Mouse (Mus musculus): ENCODE measurements around the gene Elk1. TPM values are rescaled to one million over a fixed set of nuclear protein-coding genes. Genes with fewer than 3 reads are reported as not detected.

The Elk1 gene
- total and polyA plus RNA-seq, 3 experiments, result 6.1 to 12.5 TPM; not detected in 1

DNA sequence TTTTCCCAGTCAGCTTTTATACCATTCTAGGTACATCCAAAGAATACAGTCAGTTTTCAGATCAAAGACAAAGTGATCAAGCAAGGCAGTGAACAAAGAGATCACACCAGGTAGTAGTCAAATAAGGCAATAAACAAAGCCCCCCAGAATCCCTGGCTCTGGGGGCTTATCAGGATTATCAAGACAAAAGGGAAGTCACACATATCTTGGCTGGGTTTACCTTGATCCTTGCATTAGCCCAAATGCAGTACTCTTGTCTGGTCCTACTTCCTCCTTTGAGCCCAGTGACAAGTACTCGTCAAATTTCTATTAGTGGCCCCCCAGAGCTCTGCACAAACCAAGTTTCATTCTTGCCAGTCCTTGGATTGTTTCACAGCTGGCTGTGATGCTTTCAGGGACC is 30.5 kb upstream of the Elk1 start:
- Histone ChIP-seq H3K27ac (ENCODE audit: control insufficient read depth, low read depth, low read length) (no peak overlapping the region), H3K9me3 (replicated peaks; ENCODE audit: insufficient read depth, low read length) (no peaks in the 10 kb centered on the region), H3K4me3 (ENCODE audit: control insufficient read depth in 1 of 2, insufficient read depth in 1 of 2, low read depth in 2 of 2, low read length in 2 of 2) (no peak overlapping the region), H3K9ac (ENCODE audit: control insufficient read depth, low read depth, low read length, poor library complexity, severe bottlenecking) (no peak overlapping the region), H3K36me3 (ENCODE audit: control insufficient read depth in 1 of 2, insufficient read depth in 2 of 2, low read length in 2 of 2) (peaks cover 4 to 12% of the 10 kb centered on the region in 2 experiments; a peak in 3 of 4 replicates), H3K79me2 (ENCODE audit: control insufficient read depth, insufficient read depth, low read length, poor library complexity) (no peaks in the 10 kb centered on the region), H3K4me1 (ENCODE audit: control insufficient read depth in 1 of 2, insufficient read depth in 2 of 2, low read length in 2 of 2) (peaks cover 2 to 8% of the 10 kb centered on the region in 2 experiments; a peak in 2 of 4 replicates), H3K27me3 (ENCODE audit: control insufficient read depth in 1 of 2, insufficient read depth in 2 of 2, low read length in 2 of 2) (no peaks in the 10 kb centered on the region)
- TF ChIP-seq SMC3 (IDR thresholded peaks at IDR 0.05; ENCODE audit: low read depth, low read length) (no peak), ZKSCAN1 (IDR thresholded peaks at IDR 0.05; ENCODE audit: low read depth, low read length) (no peak), MYC (IDR thresholded peaks at IDR 0.05; ENCODE audit: low read depth, low read length) (no peak), MEF2A (IDR thresholded peaks at IDR 0.05; ENCODE audit: extremely low read depth, insufficient replicate concordance, low read depth, low read length, poor library complexity, severe bottlenecking) (no peak), HCFC1 (IDR thresholded peaks at IDR 0.05; ENCODE audit: low read depth, low read length) (no peak), GATA1 (IDR thresholded peaks at IDR 0.05; ENCODE audit: low read depth, low read length) (peak; percentile 65), MAZ (IDR thresholded peaks at IDR 0.05; ENCODE audit: low read depth, low read length) (no peak), POLR2AphosphoS2 (IDR thresholded peaks at IDR 0.05; ENCODE audit: low read length) (no peak), E2F4 (IDR thresholded peaks at IDR 0.05; ENCODE audit: borderline replicate concordance, low read depth, low read length) (no peak), CTCF (IDR thresholded peaks at IDR 0.05 in 2 of 3, conservative IDR thresholded peaks at IDR 0.05 in 1 of 3; ENCODE audit: control insufficient read depth in 1 of 3, insufficient read depth in 1 of 3, low read depth in 2 of 3, low read length in 3 of 3, poor library complexity in 1 of 3, severe bottlenecking in 1 of 3) (no peak), RCOR1 (IDR thresholded peaks at IDR 0.05; ENCODE audit: low read depth, low read length) (no peak), USF1 (IDR thresholded peaks at IDR 0.05; ENCODE audit: low read depth, low read length) (no peak), EP300 (IDR thresholded peaks at IDR 0.05; ENCODE audit: low read depth in 1 of 2, low read length in 2 of 2) (peak in 1 of 2 experiments; percentile 49; a peak in 1 of 4 replicates)
- peak; percentile 71 for DNase-seq (ENCODE audit: low read depth, low spot score)

DNA sequence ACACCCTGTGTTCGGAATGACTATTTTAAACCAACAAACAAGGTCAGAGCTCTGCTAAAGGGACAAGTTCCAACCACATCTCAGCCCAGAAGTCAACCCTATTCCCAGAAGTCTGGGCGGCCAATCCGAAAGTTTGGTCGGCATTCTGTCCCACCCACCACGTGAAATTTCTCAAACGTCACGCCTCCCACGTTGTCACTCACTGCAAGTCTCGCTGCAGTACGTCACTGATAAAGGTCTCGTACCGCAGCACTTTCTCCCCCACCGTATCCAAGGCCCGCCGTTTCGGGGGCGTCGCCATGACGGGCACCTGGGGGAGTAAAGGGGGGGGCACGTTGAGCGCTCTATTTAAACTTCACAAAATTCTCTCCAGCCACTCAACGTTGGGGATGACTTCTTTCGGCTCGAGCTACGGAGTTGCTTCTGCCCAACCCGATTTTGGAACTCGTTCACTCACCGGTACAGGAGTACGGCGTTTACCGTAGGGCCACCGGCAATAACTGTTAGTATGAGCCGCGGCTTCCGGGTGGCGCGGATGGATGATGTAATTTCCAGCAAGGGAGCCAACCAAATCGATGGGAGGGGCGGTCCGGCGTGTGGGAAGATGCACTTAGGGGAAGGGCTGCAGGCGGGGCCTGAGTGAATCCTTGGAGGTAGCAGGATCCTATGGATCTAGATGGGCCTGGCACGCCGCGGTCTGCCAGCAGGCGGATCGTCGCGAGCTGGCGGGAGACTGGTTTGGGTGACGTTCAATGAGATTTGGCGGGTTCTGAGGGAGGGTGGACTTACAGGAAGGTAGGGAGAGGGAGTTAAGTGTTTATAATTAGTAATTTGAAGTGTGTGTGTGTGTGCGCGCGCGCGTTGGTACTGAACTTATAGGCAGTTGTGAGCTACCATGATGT is 11.3 kb upstream of the Elk1 start, which contains the start of gene Uxt:
Gene Uxt, minus strand, starts transcription at position 541 of the 902 bp plus-strand sequence.
- Histone ChIP-seq H3K36me3 (ENCODE audit: control insufficient read depth in 1 of 2, insufficient read depth in 2 of 2, low read length in 2 of 2) (peaks cover 2 to 15% of the 10 kb centered on the region in 2 experiments; a peak in 3 of 4 replicates), H3K9me3 (replicated peaks; ENCODE audit: insufficient read depth, low read length) (no peaks in the 10 kb centered on the region), H3K79me2 (ENCODE audit: control insufficient read depth, insufficient read depth, low read length, poor library complexity) (peaks cover 8% of the 10 kb centered on the region), H3K4me3 (ENCODE audit: control insufficient read depth in 1 of 2, insufficient read depth in 1 of 2, low read depth in 2 of 2, low read length in 2 of 2) (peak within 1 kb of the TSS; percentile 68 to 85), H3K27ac (ENCODE audit: control insufficient read depth, low read depth, low read length) (peak within 1 kb of the TSS; percentile 95), H3K9ac (ENCODE audit: control insufficient read depth, low read depth, low read length, poor library complexity, severe bottlenecking) (peak within 1 kb of the TSS; percentile 89), H3K27me3 (ENCODE audit: control insufficient read depth in 1 of 2, insufficient read depth in 2 of 2, low read length in 2 of 2) (no peaks in the 10 kb centered on the region), H3K4me1 (ENCODE audit: control insufficient read depth in 1 of 2, insufficient read depth in 2 of 2, low read length in 2 of 2) (peaks cover 2 to 5% of the 10 kb centered on the region in 2 experiments; a peak in 1 of 4 replicates)
- DNase-seq (ENCODE audit: low read depth, low spot score), result peak; percentile 98
- TF ChIP-seq SMC3 (IDR thresholded peaks at IDR 0.05; ENCODE audit: low read depth, low read length) (no peak), SIN3A (IDR thresholded peaks at IDR 0.05; ENCODE audit: low read length) (peak; percentile 97), USF2 (IDR thresholded peaks at IDR 0.05; ENCODE audit: borderline replicate concordance in 1 of 2, insufficient read depth in 1 of 2, low read depth in 1 of 2, low read length in 2 of 2) (no peak), POLR2A (IDR thresholded peaks at IDR 0.05; ENCODE audit: control insufficient read depth in 1 of 2, insufficient read depth in 1 of 2, low read depth in 1 of 2, low read length in 2 of 2, poor library complexity in 1 of 2) (peak; percentile 62 to 88; a peak in 3 of 4 replicates), MEF2A (IDR thresholded peaks at IDR 0.05; ENCODE audit: extremely low read depth, insufficient replicate concordance, low read depth, low read length, poor library complexity, severe bottlenecking) (no peak), JUND (IDR thresholded peaks at IDR 0.05; ENCODE audit: low read depth, low read length) (no peak), ETS1 (IDR thresholded peaks at IDR 0.05; ENCODE audit: low read depth, low read length) (peak; percentile 57), ZMIZ1 (IDR thresholded peaks at IDR 0.05; ENCODE audit: low read depth, low read length) (0 out of 2 replicates have a peak, but pooled peaks have one; percentile 51), E2F4 (IDR thresholded peaks at IDR 0.05; ENCODE audit: borderline replicate concordance, low read depth, low read length) (peak; percentile 78; the same call in 1 of the 2 replicates), TBP (IDR thresholded peaks at IDR 0.05; ENCODE audit: low read depth, low read length) (no peak; the same call in 1 of the 2 replicates), MXI1 (IDR thresholded peaks at IDR 0.05; ENCODE audit: low read depth, low read length) (peak; percentile 95), ZNF384 (IDR thresholded peaks at IDR 0.05; ENCODE audit: low read depth, low read length) (no peak; the same call in 1 of the 2 replicates), MYC (IDR thresholded peaks at IDR 0.05; ENCODE audit: low read depth, low read length) (peak; percentile 71), TCF12 (IDR thresholded peaks at IDR 0.05; ENCODE audit: low read depth, low read length) (peak; percentile 44), BHLHE40 (IDR thresholded peaks at IDR 0.05; ENCODE audit: borderline replicate concordance, low read depth, low read length) (no peak), MAX (IDR thresholded peaks at IDR 0.05; ENCODE audit: low read length) (peak; percentile 87), NELFE (IDR thresholded peaks at IDR 0.05; ENCODE audit: low read depth, low read length) (peak; percentile 81), ZC3H11A (IDR thresholded peaks at IDR 0.05; ENCODE audit: low read depth, low read length) (no peak), POLR2AphosphoS2 (IDR thresholded peaks at IDR 0.05; ENCODE audit: low read length) (peak; percentile 83; the same call in 1 of the 2 replicates), CHD1 (IDR thresholded peaks at IDR 0.05; ENCODE audit: low read depth, low read length) (0 out of 2 replicates have a peak, but pooled peaks have one; percentile 78)

Measured in MEL (cell line).